Mouse (Mus musculus) C2C12 (cell line): ENCODE data around the gene Ssbp3. TPM values are rescaled to one million over a fixed set of nuclear protein-coding genes. Genes with fewer than 3 reads are reported as not detected.

Experiments used
- H3K27me3 ChIP-seq: one replicate; pipeline ENCODE4 v1.6.1; 2011; ENCODE audit not compliant: control insufficient read depth, insufficient read depth, insufficient read length
- H3K36me3 ChIP-seq: one replicate; pipeline ENCODE4 v1.6.1; 2011; ENCODE audit not compliant: control insufficient read depth, insufficient read depth
- H3K4me3 ChIP-seq: one replicate; pipeline ENCODE4 v1.5.1; 2011; ENCODE audit warnings: mild to moderate bottlenecking, control low read depth; ENCODE audit not compliant: poor library complexity, insufficient read depth, severe bottlenecking
- H3K79me2 ChIP-seq: one replicate; pipeline ENCODE4 v1.6.1; 2011; ENCODE audit not compliant: control insufficient read depth, insufficient read depth
- H3K79me3 ChIP-seq: one replicate; pipeline ENCODE4 v1.6.1; 2011; ENCODE audit warnings: low read depth, control low read depth
- H3ac ChIP-seq: one replicate; pipeline ENCODE3; 2011; ENCODE audit warnings: low read depth; ENCODE audit not compliant: control insufficient read depth, insufficient read length
- CEBPB ChIP-seq: IDR thresholded peaks from one replicate; pipeline ENCODE4 v1.6.1; 2011; ENCODE audit warnings: low read depth, mild to moderate bottlenecking, control low read depth, moderate library complexity
- CTCF ChIP-seq: IDR thresholded peaks from one replicate; pipeline ENCODE4 v1.5.1; 2011; ENCODE audit not compliant: control insufficient read depth, insufficient read depth, insufficient read length
- FOSL1 ChIP-seq: IDR thresholded peaks from one replicate; pipeline ENCODE4 v1.8.0; 2011; ENCODE audit warnings: mild to moderate bottlenecking, low read length; ENCODE audit not compliant: poor library complexity, insufficient read depth, severe bottlenecking
- MAX ChIP-seq: IDR thresholded peaks from one replicate; pipeline ENCODE4 v1.6.1; 2011; ENCODE audit warnings: mild to moderate bottlenecking, control low read depth
- MYOD1 ChIP-seq: IDR thresholded peaks from one replicate; pipeline ENCODE4 v1.6.1; 2011; ENCODE audit warnings: low read depth; ENCODE audit not compliant: control insufficient read depth, insufficient read length
- MYOG ChIP-seq: IDR thresholded peaks from one replicate; pipeline ENCODE4 v1.6.1; 2011; ENCODE audit not compliant: control insufficient read depth, insufficient read length; ENCODE audit errors: extremely low read depth
- USF1 ChIP-seq: IDR thresholded peaks from one replicate; pipeline ENCODE4 v1.6.1; 2011; ENCODE audit warnings: low read depth, mild to moderate bottlenecking, control low read depth, moderate library complexity
- polyA plus RNA-seq: library from polyadenylated mRNA; unstranded; fragments of >200 nt; fragmentation: generic; extraction: Trizol; gene quantifications from one replicate; pipeline ENCODE4 v1.2.1, GENCODE M21; 2012; ENCODE audit warnings: missing spikeins

The Ssbp3 gene
- polyA plus RNA-seq, 1 experiment: 74.7 TPM

GRCm38 (mm10) chr4:107064394-107065098 lies 154.0 kb downstream of the Ssbp3 start:
- peaks cover 4% of the 10 kb centered on the region for H3K79me3 ChIP-seq
- H3K27me3 ChIP-seq: no peaks in the 10 kb centered on the region
- H3K36me3 ChIP-seq: peaks cover 40% of the 10 kb centered on the region
- H3K4me3 ChIP-seq: no peak overlapping the region
- no peak for TF ChIP-seq FOSL1
- TF ChIP-seq USF1: no peak
- no peak for TF ChIP-seq MYOD1
- TF ChIP-seq MAX: no peak
- no peak for TF ChIP-seq CEBPB
- no peak for TF ChIP-seq MYOG
- no peak for TF ChIP-seq CTCF
- H3ac ChIP-seq: no peak overlapping the region
- H3K79me2 ChIP-seq: peaks cover 19% of the 10 kb centered on the region

GRCm38 (mm10) chr4:107066252-107067124 lies 156.0 kb downstream of the Ssbp3 start, which contains the start of the genes Mrpl37 and Cyb5rl:
Gene Mrpl37 (minus strand): TSS chr4:107066868.
Gene Cyb5rl (plus strand): TSS chr4:107066988.
- H3ac ChIP-seq: peak within 1 kb of the TSS; percentile 91
- no peaks in the 10 kb centered on the region for H3K27me3 ChIP-seq
- peaks cover 19% of the 10 kb centered on the region for H3K79me2 ChIP-seq
- H3K4me3 ChIP-seq: peak within 1 kb of the TSS; percentile 75
- H3K79me3 ChIP-seq: peaks cover 4% of the 10 kb centered on the region
- peaks cover 27% of the 10 kb centered on the region for H3K36me3 ChIP-seq
- TF ChIP-seq USF1: peak; percentile 29
- TF ChIP-seq MAX: no peak

GRCm38 (mm10) chr4:107067151-107067840 lies 156.8 kb downstream of the Ssbp3 start:
- TF ChIP-seq FOSL1 (no peak), CEBPB (no peak), CTCF (no peak), MYOG (no peak), MAX (no peak), USF1 (no peak), MYOD1 (no peak)
- Histone ChIP-seq H3K79me3 (peaks cover 4% of the 10 kb centered on the region), H3K79me2 (peaks cover 19% of the 10 kb centered on the region), H3K36me3 (peaks cover 20% of the 10 kb centered on the region), H3K27me3 (no peaks in the 10 kb centered on the region), H3ac (peak overlapping the region; percentile 73), H3K4me3 (peak overlapping the region; percentile 75)

- Histone ChIP-seq H3K79me3 (no peaks in the 10 kb centered on the region), H3K79me2 (no peaks in the 10 kb centered on the region), H3K4me3 (no peak overlapping the region), H3K27me3 (no peaks in the 10 kb centered on the region), H3ac (no peak overlapping the region), H3K36me3 (no peaks in the 10 kb centered on the region)
- no peak for TF ChIP-seq CEBPB
- no peak for TF ChIP-seq MYOG
- no peak for TF ChIP-seq FOSL1
- TF ChIP-seq CTCF: no peak
- TF ChIP-seq USF1: no peak
- TF ChIP-seq MYOD1: no peak
- TF ChIP-seq MAX: no peak
These were observed 161.8 kb downstream of the Ssbp3 start for GRCm38 (mm10) chr4:107072343-107072742.

- Histone ChIP-seq H3K79me2 (no peaks in the 10 kb centered on the region), H3K79me3 (no peaks in the 10 kb centered on the region), H3ac (no peak overlapping the region), H3K36me3 (no peaks in the 10 kb centered on the region), H3K4me3 (no peak overlapping the region), H3K27me3 (no peaks in the 10 kb centered on the region)
- no peak for TF ChIP-seq USF1
- no peak for TF ChIP-seq CTCF
These were observed 165.0 kb downstream of the Ssbp3 start for GRCm38 (mm10) chr4:107075456-107075855.
